Mouse (Mus musculus): ENCODE data around the gene Dnah17.

DNA sequence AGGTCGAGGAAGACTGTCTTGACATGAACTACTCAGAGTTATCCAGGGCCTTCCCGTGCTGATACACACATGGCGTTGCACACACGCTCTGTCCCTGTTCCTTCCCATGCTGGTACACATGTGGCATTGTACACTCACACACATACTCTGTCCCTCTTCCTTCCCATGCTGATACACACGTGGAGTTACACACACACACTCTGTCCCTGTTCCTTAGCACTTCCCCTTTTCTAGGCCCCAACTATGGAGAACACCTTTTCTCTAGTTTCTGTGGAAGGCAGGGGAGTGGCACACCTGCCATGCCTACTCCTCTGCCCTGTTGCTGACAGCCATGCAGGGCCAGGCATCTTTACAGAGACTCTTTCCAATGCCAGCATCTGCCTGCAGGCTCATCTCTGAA is 47.8 kb upstream of the Dnah17 start:
- TF ChIP-seq EP300 (IDR thresholded peaks at IDR 0.05) (no peak), CTCF (IDR thresholded peaks at IDR 0.05) (no peak)
